Mouse (Mus musculus) CH12.LX (cell line): ENCODE results near the gene Ggcx. TPM values are rescaled to one million over a fixed set of nuclear protein-coding genes. Genes with fewer than 3 reads are reported as not detected.
A peak's percentile ranks its signal among the peaks of the same experiment; 100 is the strongest.

Experiments
- DNase-seq: peaks from one replicate; pipeline ENCODE4 v3.0.0-alpha.2; 2013; ENCODE audit errors: extremely low read depth
- H3K27ac ChIP-seq: 2 replicates; pipeline ENCODE4 v1.5.1; 2012; ENCODE audit warnings: low read depth, mild to moderate bottlenecking, control low read depth, moderate library complexity; ENCODE audit not compliant: insufficient read depth
- H3K27me3 ChIP-seq: replicated peaks from 2 replicates; pipeline ENCODE3; 2012; ENCODE audit warnings: inconsistent platforms
- H3K36me3 ChIP-seq, 2 experiments: replicated peaks in 1 of 2; 2 replicates each; pipeline versions ENCODE3 to v1.6.1; 2012; ENCODE audit warnings: inconsistent platforms in 1 of 2, low read length in 1 of 2, mild to moderate bottlenecking in 1 of 2, mixed read lengths in 1 of 2, moderate library complexity in 1 of 2; ENCODE audit not compliant: control insufficient read depth in 1 of 2, insufficient read depth in 1 of 2
- H3K4me1 ChIP-seq, 2 experiments: 2 replicates each; pipeline ENCODE4 v1.6.1; 2012; ENCODE audit warnings: inconsistent platforms in 1 of 2, moderate library complexity in 1 of 2; ENCODE audit not compliant: insufficient read depth in 2 of 2, control insufficient read depth in 1 of 2
- H3K4me2 ChIP-seq: 2 replicates; pipeline ENCODE4 v1.6.1; 2012; ENCODE audit warnings: low read depth, mild to moderate bottlenecking, control low read depth; ENCODE audit not compliant: poor library complexity, insufficient read depth, severe bottlenecking
- H3K4me3 ChIP-seq, 3 experiments: fragments of 150-350 bp in 1 of 3; sonication (generic) in 1 of 3; replicated peaks in 1 of 3; 2 replicates each; pipeline versions ENCODE3 to v1.5.1; 2011 to 2012; ENCODE audit warnings: low read depth in 2 of 3, low read length in 2 of 3, mild to moderate bottlenecking in 2 of 3, moderate library complexity in 2 of 3, control low read depth in 1 of 3, improper control_type of control experiment in 1 of 3, inconsistent platforms in 1 of 3, mixed read lengths in 1 of 3; ENCODE audit not compliant: poor library complexity in 1 of 3
- H3K79me2 ChIP-seq: replicated peaks from 2 replicates; pipeline ENCODE4 v1.6.1; 2012; ENCODE audit warnings: mild to moderate bottlenecking, moderate library complexity; ENCODE audit not compliant: control insufficient read depth, poor library complexity, insufficient read depth, severe bottlenecking; ENCODE audit errors: extremely low read depth
- H3K9ac ChIP-seq: 2 replicates; pipeline ENCODE4 v1.6.1; 2012; ENCODE audit warnings: low read depth, mild to moderate bottlenecking, control low read depth, moderate library complexity; ENCODE audit not compliant: insufficient read depth
- H3K9me3 ChIP-seq: replicated peaks from 2 replicates; pipeline ENCODE3; 2012; ENCODE audit warnings: low read length, inconsistent platforms, mixed read lengths
- BHLHE40 ChIP-seq: IDR thresholded peaks from 2 replicates; pipeline ENCODE4 v1.6.1; 2011; ENCODE audit warnings: mild to moderate bottlenecking, low read depth, low read length, improper control_type of control experiment
- CHD1 ChIP-seq: IDR thresholded peaks from 2 replicates; pipeline ENCODE4 v1.6.1; 2012; ENCODE audit warnings: low read depth, low read length, improper control_type of control experiment, inconsistent platforms
- CHD2 ChIP-seq: IDR thresholded peaks from 2 replicates; pipeline ENCODE4 v1.6.1; 2011; ENCODE audit warnings: low read length, improper control_type of control experiment
- CTCF ChIP-seq, 2 experiments: IDR thresholded peaks in 1 of 2; conservative IDR thresholded peaks in 1 of 2; 2 replicates each; pipeline ENCODE4 v1.5.1; 2011 to 2012; ENCODE audit warnings: low read depth in 2 of 2, low read length in 2 of 2, improper control_type of control experiment in 1 of 2, inconsistent platforms in 1 of 2, mild to moderate bottlenecking in 1 of 2, moderate library complexity in 1 of 2
- E2F4 ChIP-seq: IDR thresholded peaks from 2 replicates; pipeline ENCODE4 v1.6.1; 2011; ENCODE audit warnings: low read depth, low read length, improper control_type of control experiment; ENCODE audit not compliant: insufficient replicate concordance
- ELF1 ChIP-seq: IDR thresholded peaks from 2 replicates; pipeline ENCODE4 v1.6.1; 2014; ENCODE audit warnings: low read depth, mild to moderate bottlenecking, inconsistent platforms, low read length, improper control_type of control experiment
- EP300 ChIP-seq: IDR thresholded peaks from 2 replicates; pipeline ENCODE4 v1.6.1; 2011; ENCODE audit warnings: low read length, improper control_type of control experiment
- ETS1 ChIP-seq: conservative IDR thresholded peaks from 2 replicates; pipeline ENCODE4 v1.6.1; 2012; ENCODE audit warnings: low read depth, mild to moderate bottlenecking, inconsistent platforms, low read length, improper control_type of control experiment, moderate library complexity
- GABPA ChIP-seq: IDR thresholded peaks from 2 replicates; pipeline ENCODE4 v1.6.1; 2012; ENCODE audit warnings: low read depth, low read length, improper control_type of control experiment, inconsistent platforms; ENCODE audit not compliant: insufficient replicate concordance
- HCFC1 ChIP-seq: IDR thresholded peaks from 2 replicates; pipeline ENCODE4 v1.6.1; 2012; ENCODE audit warnings: low read depth, mild to moderate bottlenecking, inconsistent platforms, low read length, improper control_type of control experiment
- IRF4 ChIP-seq: IDR thresholded peaks from 2 replicates; pipeline ENCODE4 v1.6.1; 2014; ENCODE audit warnings: low read depth, mild to moderate bottlenecking, inconsistent platforms, low read length, improper control_type of control experiment
- JUN ChIP-seq: IDR thresholded peaks from 2 replicates; pipeline ENCODE4 v1.6.1; 2011; ENCODE audit warnings: low read depth, mild to moderate bottlenecking, low read length, improper control_type of control experiment, moderate library complexity; ENCODE audit not compliant: insufficient read depth
- JUND ChIP-seq: conservative IDR thresholded peaks from 2 replicates; pipeline ENCODE4 v1.6.1; 2011; ENCODE audit warnings: low read depth, low read length, improper control_type of control experiment
- KAT2A ChIP-seq: IDR thresholded peaks from 2 replicates; pipeline ENCODE4 v1.6.1; 2012; ENCODE audit warnings: low read length, improper control_type of control experiment, inconsistent platforms; ENCODE audit not compliant: insufficient replicate concordance
- MAFK ChIP-seq: IDR thresholded peaks from 2 replicates; pipeline ENCODE4 v1.6.1; 2011; ENCODE audit warnings: low read length, improper control_type of control experiment; ENCODE audit not compliant: insufficient replicate concordance
- MAX ChIP-seq: IDR thresholded peaks from 2 replicates; pipeline ENCODE4 v1.6.1; 2011; ENCODE audit warnings: low read length, improper control_type of control experiment
- MAZ ChIP-seq: IDR thresholded peaks from 2 replicates; pipeline ENCODE4 v1.6.1; 2012; ENCODE audit warnings: low read depth, mild to moderate bottlenecking, inconsistent platforms, low read length, improper control_type of control experiment, moderate library complexity
- MEF2A ChIP-seq: IDR thresholded peaks from 2 replicates; pipeline ENCODE4 v1.6.1; 2014; ENCODE audit warnings: low read depth, mild to moderate bottlenecking, inconsistent platforms, low read length, improper control_type of control experiment, borderline replicate concordance
- MXI1 ChIP-seq: IDR thresholded peaks from 2 replicates; pipeline ENCODE4 v1.6.1; 2011; ENCODE audit warnings: mild to moderate bottlenecking, low read depth, low read length, improper control_type of control experiment
- MYC ChIP-seq: IDR thresholded peaks from 2 replicates; pipeline ENCODE4 v1.6.1; 2011; ENCODE audit warnings: low read depth, mild to moderate bottlenecking, improper control_type of control experiment, low read length
- NELFE ChIP-seq: IDR thresholded peaks from 2 replicates; pipeline ENCODE4 v1.6.1; 2011; ENCODE audit warnings: low read depth, low read length, improper control_type of control experiment
- NRF1 ChIP-seq: IDR thresholded peaks from 2 replicates; pipeline ENCODE4 v1.6.1; 2014; ENCODE audit warnings: low read depth, mild to moderate bottlenecking, inconsistent platforms, low read length, improper control_type of control experiment, moderate library complexity
- PAX5 ChIP-seq: IDR thresholded peaks from 2 replicates; pipeline ENCODE4 v1.6.1; 2012; ENCODE audit warnings: low read length, inconsistent platforms, mixed read lengths
- POLR2A ChIP-seq: IDR thresholded peaks from 2 replicates; pipeline ENCODE4 v1.6.1; 2011; ENCODE audit warnings: low read depth, mild to moderate bottlenecking, improper control_type of control experiment, low read length
- POLR2AphosphoS2 ChIP-seq: IDR thresholded peaks from 2 replicates; pipeline ENCODE4 v1.6.1; 2011; ENCODE audit warnings: low read depth, low read length, improper control_type of control experiment
- RAD21 ChIP-seq: IDR thresholded peaks from 2 replicates; pipeline ENCODE4 v1.6.1; 2011; ENCODE audit warnings: low read depth, mild to moderate bottlenecking, low read length, improper control_type of control experiment, moderate library complexity
- RCOR1 ChIP-seq: conservative IDR thresholded peaks from 2 replicates; pipeline ENCODE4 v1.6.1; 2012; ENCODE audit warnings: low read depth, mild to moderate bottlenecking, inconsistent platforms, low read length, improper control_type of control experiment
- SIN3A ChIP-seq: IDR thresholded peaks from 2 replicates; pipeline ENCODE4 v1.6.1; 2012; ENCODE audit warnings: low read length, improper control_type of control experiment, inconsistent platforms
- SMC3 ChIP-seq: IDR thresholded peaks from 2 replicates; pipeline ENCODE4 v1.6.1; 2011; ENCODE audit warnings: low read depth, low read length, improper control_type of control experiment
- TBP ChIP-seq: conservative IDR thresholded peaks from 2 replicates; pipeline ENCODE4 v1.6.1; 2011; ENCODE audit warnings: low read depth, low read length, improper control_type of control experiment
- TCF12 ChIP-seq: IDR thresholded peaks from 2 replicates; pipeline ENCODE4 v1.6.1; 2014; ENCODE audit warnings: low read depth, mild to moderate bottlenecking, inconsistent platforms, low read length, improper control_type of control experiment
- UBTF ChIP-seq: IDR thresholded peaks from 2 replicates; pipeline ENCODE4 v1.6.1; 2012; ENCODE audit warnings: low read depth, mild to moderate bottlenecking, inconsistent platforms, low read length, improper control_type of control experiment, moderate library complexity
- USF1 ChIP-seq: IDR thresholded peaks from 2 replicates; pipeline ENCODE4 v1.6.1; 2014; ENCODE audit warnings: low read depth, mild to moderate bottlenecking, inconsistent platforms, low read length, improper control_type of control experiment
- USF2 ChIP-seq: conservative IDR thresholded peaks from 2 replicates; pipeline ENCODE4 v1.6.1; 2011; ENCODE audit warnings: low read depth, low read length, improper control_type of control experiment
- ZC3H11A ChIP-seq: IDR thresholded peaks from 2 replicates; pipeline ENCODE4 v1.6.1; 2012; ENCODE audit warnings: low read depth, mild to moderate bottlenecking, inconsistent platforms, low read length, improper control_type of control experiment
- ZKSCAN1 ChIP-seq: IDR thresholded peaks from 2 replicates; pipeline ENCODE4 v1.6.1; 2012; ENCODE audit warnings: low read depth, inconsistent platforms, low read length, improper control_type of control experiment, borderline replicate concordance
- ZMIZ1 ChIP-seq: IDR thresholded peaks from 2 replicates; pipeline ENCODE4 v1.6.1; 2012; ENCODE audit warnings: low read depth, mild to moderate bottlenecking, inconsistent platforms, low read length, improper control_type of control experiment
- ZNF384 ChIP-seq: IDR thresholded peaks from 2 replicates; pipeline ENCODE4 v1.6.1; 2012; ENCODE audit warnings: low read depth, low read length, improper control_type of control experiment, inconsistent platforms
- dilution Hi-C: fragments of 300-500 bp; cut with MboI; formaldehyde crosslinking; loops from 2 replicates; pipeline ENCODE4 v1.14.3; 2020; ENCODE audit warnings: low sequenced_read_pairs; ENCODE audit not compliant: extremely low pct_unique_long_range_greater_than_20kb, extremely low pct_ligation_motif_present
- in situ Hi-C: fragments of 300-500 bp; cut with MboI; formaldehyde crosslinking; loops from 3 replicates; pipeline ENCODE4 v1.14.3; 2019; ENCODE audit warnings: low sequenced_read_pairs, low pct_ligation_motif_present, low pct_unique_long_range_greater_than_20kb, mixed read lengths
- polyA plus RNA-seq: library from polyadenylated mRNA; unstranded; fragments of >175 nt; gene quantifications from 2 replicates; pipeline ENCODE4 v1.2.1, GENCODE M21; 2012; ENCODE audit warnings: low read depth; ENCODE audit not compliant: insufficient read length
- total RNA-seq, 2 experiments: library from RNA; depleted of rRNA; stranded (reverse); fragments of 300-350 nt in 1 of 2; fragments of >200 nt in 1 of 2; gene quantifications; 2 replicates each; pipeline ENCODE4 v1.2.3; 2012 to 2014

The Ggcx gene
- total and polyA plus RNA-seq, 3 experiments, result 5.2 to 7.8 (median 6.7) TPM

DNA sequence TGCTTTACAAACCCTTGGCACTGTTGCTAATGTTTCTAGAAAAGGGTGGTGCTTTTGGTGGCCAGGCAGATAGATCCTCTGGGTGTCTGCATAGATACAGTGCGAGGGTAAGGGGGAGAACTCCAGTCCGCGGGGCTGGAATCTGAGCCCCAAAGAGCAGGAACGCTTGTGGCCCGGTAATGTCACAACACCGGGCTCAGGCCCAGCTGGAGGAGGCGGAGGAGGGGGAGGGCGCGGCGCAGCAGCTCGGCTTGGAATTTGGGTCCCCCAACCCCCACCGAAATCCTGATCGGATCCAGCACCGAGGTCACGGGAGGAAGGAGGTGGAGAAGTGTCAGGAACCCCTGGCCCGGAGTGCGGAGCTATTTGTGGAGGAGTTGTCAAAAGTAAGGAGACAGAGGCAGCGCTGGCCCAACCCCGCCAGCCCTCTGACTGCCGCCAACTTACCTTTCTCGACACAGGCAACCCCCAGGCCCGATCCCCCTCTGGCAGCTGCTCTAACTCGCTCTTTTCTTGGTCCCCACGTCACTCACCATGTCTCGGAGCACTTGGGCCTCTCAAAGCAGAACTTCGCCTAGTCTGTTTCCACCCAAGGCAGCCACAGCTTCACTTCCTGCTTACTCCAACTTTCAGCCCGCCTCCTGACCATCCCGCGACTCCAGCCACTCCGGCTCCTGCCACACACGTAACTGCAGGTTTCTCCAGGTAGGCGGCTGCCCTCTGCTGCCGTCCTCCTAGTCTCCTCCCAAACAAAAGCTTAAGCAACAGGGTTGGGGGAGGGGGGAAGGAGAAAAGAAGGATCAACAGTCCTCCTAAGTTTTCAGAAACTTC lies 24.0 kb upstream of the Ggcx start, which contains the start of gene Vamp8:
Gene Vamp8, minus strand, starts transcription at position 763 of the 831 bp plus-strand sequence.
- peak within 1 kb of the TSS; percentile 69 for H3K4me2 ChIP-seq
- peak within 1 kb of the TSS; percentile 37 for H3K27ac ChIP-seq
- dilution Hi-C loops, result no loop called here
- peak; percentile 59 for DNase-seq
- H3K9ac ChIP-seq, result peak within 1 kb of the TSS; percentile 89
- peaks cover 5 to 34% of the 10 kb centered on the region in 2 experiments for H3K36me3 ChIP-seq
- no peak for TF ChIP-seq ZC3H11A
- TF ChIP-seq BHLHE40, result no peak
- no peak for TF ChIP-seq CHD1
- TF ChIP-seq ELF1, result peak; percentile 77
- peak; percentile 27; the same call in 1 of the 2 replicates for TF ChIP-seq IRF4
- no peak; the same call in 1 of the 2 replicates for TF ChIP-seq UBTF
- TF ChIP-seq POLR2AphosphoS2, result no peak
- TF ChIP-seq CHD2, result peak; percentile 52
- TF ChIP-seq SMC3, result no peak
- 0 out of 2 replicates have a peak, but pooled peaks have one; percentile 11 for TF ChIP-seq MAFK
- TF ChIP-seq PAX5, result no peak
- no peak for TF ChIP-seq ETS1
- no peak; the same call in 1 of the 2 replicates for TF ChIP-seq MAX
- TF ChIP-seq CTCF (conservative IDR thresholded peaks at IDR 0.05 in 1 of 2, IDR thresholded peaks at IDR 0.05 in 1 of 2; ENCODE audit: low read depth in 2 of 2, low read length in 2 of 2), result 0 out of 4 replicates have a peak, but pooled peaks of 1 of the 2 experiments have one; percentile 24
- peak; percentile 79 for TF ChIP-seq SIN3A
- TF ChIP-seq RCOR1, result 0 out of 2 replicates have a peak, but pooled peaks have one; percentile 8
- TF ChIP-seq USF2, result no peak
- TF ChIP-seq TBP, result peak; percentile 36; the same call in 1 of the 2 replicates
- no peak for TF ChIP-seq JUND
- no peak for TF ChIP-seq GABPA
- no peak for TF ChIP-seq JUN
- no peak for TF ChIP-seq NRF1
- peak; percentile 7 for TF ChIP-seq RAD21
- TF ChIP-seq NELFE, result no peak; the same call in 1 of the 2 replicates
- no peak for TF ChIP-seq MEF2A
- TF ChIP-seq TCF12, result no peak; the same call in 1 of the 2 replicates
- peak; percentile 67 for TF ChIP-seq POLR2A
- TF ChIP-seq E2F4, result no peak
- no peak for TF ChIP-seq KAT2A
- no peak for TF ChIP-seq ZNF384
- no peak for TF ChIP-seq USF1
- peak; percentile 39; the same call in 1 of the 2 replicates for TF ChIP-seq MXI1
- no peak for TF ChIP-seq ZKSCAN1
- TF ChIP-seq HCFC1, result peak; percentile 7
- TF ChIP-seq EP300, result no peak
- TF ChIP-seq MYC, result no peak
- no peak; the same call in 1 of the 2 replicates for TF ChIP-seq ZMIZ1
- 0 out of 2 replicates have a peak, but pooled peaks have one; percentile 7 for TF ChIP-seq MAZ
- peaks cover 9 to 23% of the 10 kb centered on the region in 2 experiments for H3K4me1 ChIP-seq
- H3K79me2 ChIP-seq, result no peaks in the 10 kb centered on the region
- peak within 1 kb of the TSS; percentile 71 to 75 (median 74) for H3K4me3 ChIP-seq
- in situ Hi-C loops, result no loop called here
- H3K27me3 ChIP-seq, result no peaks in the 10 kb centered on the region
- H3K9me3 ChIP-seq, result peaks cover 2% of the 10 kb centered on the region
